Mouse (Mus musculus): ENCODE data around the gene Zdhhc5.

DNA sequence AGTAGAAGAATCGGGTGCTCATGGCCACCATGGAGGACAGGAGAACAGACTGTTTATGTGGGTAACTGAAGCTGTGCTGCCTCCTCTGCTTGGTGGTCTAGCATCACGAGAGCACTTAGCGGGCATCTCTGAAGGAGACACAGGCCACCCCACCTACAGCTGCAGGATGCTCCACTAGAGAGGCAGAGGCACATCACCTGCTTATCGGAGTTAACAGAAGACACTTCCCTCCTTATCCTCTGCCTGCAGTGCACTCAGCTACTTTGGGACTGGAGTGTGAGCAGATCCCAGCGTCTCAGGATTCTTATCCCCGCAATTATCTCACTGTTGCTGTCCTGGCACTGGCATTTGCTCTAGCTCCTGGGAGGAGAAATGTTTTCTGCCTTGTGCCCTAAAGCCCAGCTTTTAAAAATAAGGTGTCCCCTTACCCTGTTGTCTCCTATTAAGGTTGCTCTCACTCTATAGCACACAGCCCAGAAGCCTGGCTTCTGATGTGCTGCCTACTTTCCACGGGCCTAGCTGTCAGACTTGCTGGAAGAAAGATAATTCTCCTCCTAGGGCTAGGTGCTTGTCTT lies 20.5 kb upstream of the Zdhhc5 start:
- TF ChIP-seq CHD2 (IDR thresholded peaks at IDR 0.05; ENCODE audit: low read depth, low read length) (no peak), ZC3H11A (IDR thresholded peaks at IDR 0.05; ENCODE audit: borderline replicate concordance, low read depth, low read length) (no peak), HCFC1 (IDR thresholded peaks at IDR 0.05; ENCODE audit: borderline replicate concordance, insufficient read depth, low read length) (no peak), ZNF384 (IDR thresholded peaks at IDR 0.05; ENCODE audit: low read depth, low read length) (no peak), MAFK (IDR thresholded peaks at IDR 0.05; ENCODE audit: insufficient read depth, low read depth, low read length) (no peak)
